In genomic region chr9:83537510-83537909, GRCm38 (mm10) we compare ENCODE assay signal across 17 mouse cellular contexts. TPM values are rescaled to one million over a fixed set of nuclear protein-coding genes. Genes with fewer than 3 reads are reported as not detected.
DNase-seq lines count a peak whose midpoint lies in the region; ATAC-seq lines count a peak whose summit lies in the region.
"Had no signal": no experiment of that assay in that cellular context is flagged by ENCODE, and none has a peak within 500 bp of the region (broad histone marks: within the 10 kb centered on the region; RNA-seq: fewer than 3 reads in every experiment).

No protein-coding gene starts in this region.

- intact Hi-C loops in heart, postnatal 14 days (cut with DNase I) = loop anchor here (5.0 kb wide), 1 partner anchor 35 kb away; no protein-coding TSS in a partner anchor

- no peak for ATAC-seq in heart, embryonic 12.5 days (ENCODE audit: insufficient number of reproducible peaks, low FRiP score)
- no peak for ATAC-seq in hindbrain, embryonic 14.5 days (ENCODE audit: low FRiP score)
- ATAC-seq in neural tube, embryonic 13.5 days (ENCODE audit: low read depth) = no peak
- ATAC-seq in inflammation-experienced regulatory T-cells, adult 6 months = no peak
- ATAC-seq: activated CD4-positive, CD25-positive, alpha-beta regulatory T cell, adult 4 months; Patski had no signal

- H3K4me3 ChIP-seq in heart, embryonic 12.5 days = no peak overlapping the region
- H3K4me3 ChIP-seq in hindbrain, embryonic 14.5 days (replicated peaks; ENCODE audit: low read length) = no peak overlapping the region
- no peak overlapping the region for H3K4me3 ChIP-seq in hindbrain, embryonic 10.5 days
- no peak overlapping the region for H3K4me3 ChIP-seq in neural tube, embryonic 13.5 days
- H3K4me3 ChIP-seq: erythroblast, embryonic 14.5 days; midbrain, embryonic 12.5 days; stomach, embryonic 15.5 days had no signal

- peaks cover 30% of the 10 kb centered on the region for H3K4me1 ChIP-seq in heart, embryonic 12.5 days (replicated peaks)
- H3K4me1 ChIP-seq in hindbrain, embryonic 14.5 days (replicated peaks; ENCODE audit: control insufficient read depth, insufficient read depth, low read length) = 0 out of 2 replicates have a peak, but pooled peaks cover 4% of the 10 kb centered on the region
- peaks cover 10% of the 10 kb centered on the region; the same call in 1 of the 2 replicates for H3K4me1 ChIP-seq in hindbrain, embryonic 10.5 days (replicated peaks)
- H3K4me1 ChIP-seq in neural tube, embryonic 13.5 days (replicated peaks) = peaks cover 11% of the 10 kb centered on the region
- H3K4me1 ChIP-seq: midbrain, embryonic 12.5 days had no signal

- DNase-seq in heart, postnatal 14 days = no peak
- DNase-seq in hindbrain, embryonic 14.5 days (ENCODE audit: low spot score) = no peak
- no peak for DNase-seq in hindbrain, embryonic 10.5 days (ENCODE audit: low spot score)
- no peak for DNase-seq in neural tube, embryonic 10.5 days (ENCODE audit: extremely low spot score, low spot score)
- DNase-seq: cerebellum, adult 8-10 months; kidney, adult 9 months; kidney, postnatal 36 days; thymus, adult 2 months had no signal

- 28% methylated on average over 2 of the region's 2 CpGs for WGBS in heart, embryonic 12.5 days
- 54% methylated on average over 2 of the region's 2 CpGs for WGBS in hindbrain, embryonic 14.5 days
- WGBS in hindbrain, embryonic 10.5 days = 68% methylated on average over 2 of the region's 2 CpGs
- 52% methylated on average over 2 of the region's 2 CpGs for WGBS in neural tube, embryonic 13.5 days

- no peaks in the 10 kb centered on the region for H3K9me3 ChIP-seq in heart, embryonic 12.5 days (replicated peaks)
- no peaks in the 10 kb centered on the region for H3K9me3 ChIP-seq in hindbrain, embryonic 14.5 days (ENCODE audit: control insufficient read depth, low read length)
- H3K9me3 ChIP-seq in hindbrain, embryonic 10.5 days = no peaks in the 10 kb centered on the region
- H3K9me3 ChIP-seq in neural tube, embryonic 13.5 days = no peaks in the 10 kb centered on the region
- H3K9me3 ChIP-seq: midbrain, embryonic 12.5 days; stomach, embryonic 15.5 days had no signal

- H3K4me2 ChIP-seq in heart, embryonic 12.5 days = no peak overlapping the region
- no peak overlapping the region for H3K4me2 ChIP-seq in hindbrain, embryonic 14.5 days (replicated peaks)
- no peak overlapping the region for H3K4me2 ChIP-seq in neural tube, embryonic 13.5 days
- H3K4me2 ChIP-seq: midbrain, embryonic 12.5 days; stomach, embryonic 15.5 days had no signal

- no peaks in the 10 kb centered on the region for H3K27me3 ChIP-seq in heart, embryonic 12.5 days (replicated peaks)
- H3K27me3 ChIP-seq in hindbrain, embryonic 14.5 days (ENCODE audit: control insufficient read depth, insufficient read depth, low read length) = no peaks in the 10 kb centered on the region
- no peaks in the 10 kb centered on the region for H3K27me3 ChIP-seq in hindbrain, embryonic 10.5 days (ENCODE audit: insufficient read depth, poor library complexity, severe bottlenecking)
- no peaks in the 10 kb centered on the region for H3K27me3 ChIP-seq in neural tube, embryonic 13.5 days
- H3K27me3 ChIP-seq: midbrain, embryonic 12.5 days; Patski; stomach, embryonic 15.5 days had no signal

- H3K27ac ChIP-seq in heart, embryonic 12.5 days (ENCODE audit: poor library complexity, severe bottlenecking) = peak overlapping the region; percentile 69
- peak overlapping the region; percentile 52 for H3K27ac ChIP-seq in hindbrain, embryonic 14.5 days
- H3K27ac ChIP-seq in hindbrain, embryonic 10.5 days = no peak overlapping the region
- H3K27ac ChIP-seq in neural tube, embryonic 13.5 days (replicated peaks) = peak overlapping the region; percentile 61; the same call in 1 of the 2 replicates
- H3K27ac ChIP-seq: macrophage; stomach, embryonic 15.5 days had no signal

- H3K9ac ChIP-seq in heart, embryonic 12.5 days = no peak overlapping the region
- H3K9ac ChIP-seq in hindbrain, embryonic 14.5 days = no peak overlapping the region
- no peak overlapping the region for H3K9ac ChIP-seq in neural tube, embryonic 13.5 days
- H3K9ac ChIP-seq: midbrain, embryonic 12.5 days; stomach, embryonic 15.5 days had no signal

- H3K36me3 ChIP-seq in heart, embryonic 12.5 days = no peaks in the 10 kb centered on the region
- no peaks in the 10 kb centered on the region for H3K36me3 ChIP-seq in hindbrain, embryonic 14.5 days (replicated peaks; ENCODE audit: control insufficient read depth, insufficient read depth)
- H3K36me3 ChIP-seq in hindbrain, embryonic 10.5 days = no peaks in the 10 kb centered on the region
- H3K36me3 ChIP-seq in neural tube, embryonic 13.5 days = no peaks in the 10 kb centered on the region
- H3K36me3 ChIP-seq: midbrain, embryonic 12.5 days; stomach, embryonic 15.5 days had no signal

RNA-seq across cellular contexts. Expression of gene Sh3bgrl2, which starts 10.6 kb away (rescaled TPM):
- 19.0 and 22.3 TPM in 2 replicates for polyA plus RNA-seq in heart, embryonic 12.5 days (2016; fragmentation: Nextera tagmentation; extraction: Ambion mirVana)
- 1 to 10 TPM; 7.2 TPM for total RNA-seq in heart, postnatal 14 days (2021)
- polyA plus RNA-seq in hindbrain, embryonic 14.5 days (2014; fragmentation: Nextera tagmentation; extraction: Ambion mirVana) = 9.7 and 12.4 TPM in 2 replicates
- 5.6 and 10.1 TPM in 2 replicates for polyA plus RNA-seq in hindbrain, embryonic 10.5 days (2016; fragmentation: Nextera tagmentation; extraction: Ambion mirVana)
- polyA plus RNA-seq in neural tube, embryonic 13.5 days (2015; fragmentation: Nextera tagmentation; extraction: Ambion mirVana) = 8.5 and 9.1 TPM in 2 replicates
- polyA plus RNA-seq in inflammation-experienced regulatory T-cells, adult 6 months (2017; shearing (Covaris generic)) = 10 to 100 TPM in 2 of 3 experiments, under 1 TPM in 1; 0.96 to 17.1 (median 11.0) TPM
